Mouse (Mus musculus): ENCODE results near the gene Lrmda. TPM values are rescaled to one million over a fixed set of nuclear protein-coding genes. Genes with fewer than 3 reads are reported as not detected.
A peak's percentile ranks its signal among the peaks of the same experiment; 100 is the strongest.

Gene Lrmda
- polyA plus RNA-seq, 1 experiment = 12.9 TPM

GRCm38 (mm10) chr14:22088604-22089003 lies 69.1 kb downstream of the Lrmda start:
- H3K27ac ChIP-seq (replicated peaks; ENCODE audit: low read depth, low read length) = peak overlapping the region; percentile 28; the same call in 1 of the 2 replicates
- no peak overlapping the region for H3K4me3 ChIP-seq (ENCODE audit: insufficient read depth, low read depth, low read length)
- no peaks in the 10 kb centered on the region for H3K4me1 ChIP-seq (ENCODE audit: control insufficient read depth, insufficient read depth, insufficient read length, low read length)

GRCm38 (mm10) chr14:22089331-22089730 lies 69.8 kb downstream of the Lrmda start:
- no peak overlapping the region for H3K4me3 ChIP-seq (ENCODE audit: insufficient read depth, low read depth, low read length)
- no peak overlapping the region for H3K27ac ChIP-seq (replicated peaks; ENCODE audit: low read depth, low read length)
- no peaks in the 10 kb centered on the region for H3K4me1 ChIP-seq (ENCODE audit: control insufficient read depth, insufficient read depth, insufficient read length, low read length)

GRCm38 (mm10) chr14:22089866-22090470 lies 70.5 kb downstream of the Lrmda start:
- H3K4me1 ChIP-seq (ENCODE audit: control insufficient read depth, insufficient read depth, insufficient read length, low read length) = no peaks in the 10 kb centered on the region
- no peak overlapping the region for H3K27ac ChIP-seq (replicated peaks; ENCODE audit: low read depth, low read length)
- no peak overlapping the region for H3K4me3 ChIP-seq (ENCODE audit: insufficient read depth, low read depth, low read length)

GRCm38 (mm10) chr14:22090778-22091211 lies 71.3 kb downstream of the Lrmda start:
- H3K4me1 ChIP-seq (ENCODE audit: control insufficient read depth, insufficient read depth, insufficient read length, low read length) = no peaks in the 10 kb centered on the region
- H3K4me3 ChIP-seq (ENCODE audit: insufficient read depth, low read depth, low read length) = no peak overlapping the region
- no peak overlapping the region for H3K27ac ChIP-seq (replicated peaks; ENCODE audit: low read depth, low read length)

DNA sequence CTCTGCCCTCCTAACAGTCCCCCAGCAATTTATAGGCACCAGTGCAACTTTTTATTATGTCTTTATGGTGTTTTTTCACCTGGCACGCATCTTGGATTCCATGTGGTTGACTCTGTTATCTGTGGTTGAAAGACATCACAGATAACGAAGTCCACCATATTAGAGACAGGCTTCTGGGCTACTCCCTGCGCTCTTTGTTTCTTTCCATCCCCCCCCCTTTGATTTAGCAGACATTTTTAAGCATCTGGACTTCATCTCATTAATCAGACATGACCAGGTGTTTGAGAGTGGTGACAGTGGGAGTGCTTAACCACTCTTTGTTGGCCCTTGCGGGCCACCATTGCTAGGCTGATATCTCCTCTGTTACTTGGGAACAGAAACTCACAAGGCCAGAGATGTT lies 71.8 kb downstream of the Lrmda start:
- Histone ChIP-seq H3K27ac (replicated peaks; ENCODE audit: low read depth, low read length) (no peak overlapping the region), H3K4me3 (ENCODE audit: insufficient read depth, low read depth, low read length) (no peak overlapping the region), H3K4me1 (ENCODE audit: control insufficient read depth, insufficient read depth, insufficient read length, low read length) (no peaks in the 10 kb centered on the region)

DNA sequence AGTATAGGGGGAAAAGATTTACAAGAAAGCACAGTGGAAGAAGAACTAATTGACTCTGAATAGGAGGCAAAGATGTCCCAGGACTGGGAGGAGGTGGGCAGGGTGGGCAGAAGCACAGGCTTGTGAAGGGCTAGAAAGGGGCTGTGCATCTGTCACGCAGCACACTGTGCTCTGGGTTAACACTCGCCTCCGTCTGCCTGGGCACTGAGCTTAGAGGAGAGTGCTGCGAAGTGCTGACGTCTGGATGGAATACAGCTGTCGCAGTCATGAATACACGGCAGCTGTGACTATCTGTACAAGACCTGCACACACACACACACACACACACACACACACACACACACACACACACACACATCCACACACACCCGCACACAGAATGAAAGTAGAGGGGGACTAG lies 73.6 kb downstream of the Lrmda start:
- no peaks in the 10 kb centered on the region for H3K4me1 ChIP-seq (ENCODE audit: control insufficient read depth, insufficient read depth, insufficient read length, low read length)
- H3K27ac ChIP-seq (replicated peaks; ENCODE audit: low read depth, low read length) = no peak overlapping the region
- H3K4me3 ChIP-seq (ENCODE audit: insufficient read depth, low read depth, low read length) = no peak overlapping the region

DNA sequence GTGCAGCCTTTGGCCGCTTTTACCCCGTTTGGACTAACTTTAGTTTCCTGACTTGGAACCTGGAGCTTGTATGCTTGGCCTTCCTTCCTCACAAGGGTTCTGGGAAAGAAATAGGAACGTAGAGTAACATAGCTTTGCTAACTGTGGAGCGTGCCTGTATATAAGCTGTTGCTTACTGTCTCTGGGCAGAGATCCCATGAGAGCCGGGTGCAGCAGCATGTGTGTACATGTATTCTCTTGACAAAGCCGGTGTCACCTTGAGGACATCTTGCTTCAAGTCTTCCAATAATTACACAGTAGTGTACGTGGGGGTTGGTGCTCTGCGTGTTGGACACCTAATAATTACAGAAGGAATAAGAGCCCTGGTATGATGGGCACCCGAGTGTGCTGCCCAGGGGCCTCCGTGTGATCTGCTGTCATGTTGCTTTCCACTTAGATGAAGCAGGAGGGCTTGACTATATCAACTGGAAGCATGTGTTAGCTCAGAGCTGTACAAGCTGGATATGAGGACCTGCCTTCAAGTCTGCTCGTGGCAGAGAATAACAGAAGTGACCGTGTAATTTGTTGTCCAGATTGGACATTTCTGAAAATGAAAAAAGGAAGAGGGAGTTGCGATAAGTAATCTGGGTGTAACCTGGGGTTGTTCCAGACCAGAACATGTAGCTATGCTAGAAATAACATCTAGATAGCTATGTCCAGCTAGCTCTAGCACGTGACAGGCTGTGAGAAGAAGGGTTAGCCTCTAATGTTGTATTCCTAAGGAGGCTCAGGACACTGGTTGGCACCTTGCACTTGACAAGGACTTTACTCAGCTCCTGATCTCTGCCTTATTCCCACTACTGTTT lies 82.7 kb downstream of the Lrmda start:
- H3K4me3 ChIP-seq (ENCODE audit: insufficient read depth, low read depth, low read length) = no peak overlapping the region
- H3K27ac ChIP-seq (replicated peaks; ENCODE audit: low read depth, low read length) = no peak overlapping the region
- H3K4me1 ChIP-seq (ENCODE audit: control insufficient read depth, insufficient read depth, insufficient read length, low read length) = no peaks in the 10 kb centered on the region

DNA sequence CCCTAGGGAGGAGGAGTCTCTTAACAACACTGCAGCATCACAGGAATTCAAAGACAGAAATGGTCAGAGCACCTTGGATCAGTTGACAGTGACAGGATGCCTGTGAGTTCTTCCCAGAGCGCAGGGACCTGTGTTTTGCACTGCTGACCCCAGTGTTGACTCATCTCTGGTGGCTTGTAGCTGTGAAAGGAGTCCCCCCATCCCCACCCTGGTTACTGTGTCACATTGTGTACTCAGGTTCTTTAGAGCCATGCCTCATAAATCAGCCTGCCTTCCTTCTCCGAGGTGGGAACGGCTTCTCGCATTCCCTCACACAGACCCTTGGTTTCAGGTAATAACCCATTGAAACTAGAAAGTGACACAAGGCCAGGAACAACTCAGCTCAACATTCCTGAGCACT lies 86.3 kb downstream of the Lrmda start:
- H3K4me3 ChIP-seq (ENCODE audit: insufficient read depth, low read depth, low read length) = no peak overlapping the region

DNA sequence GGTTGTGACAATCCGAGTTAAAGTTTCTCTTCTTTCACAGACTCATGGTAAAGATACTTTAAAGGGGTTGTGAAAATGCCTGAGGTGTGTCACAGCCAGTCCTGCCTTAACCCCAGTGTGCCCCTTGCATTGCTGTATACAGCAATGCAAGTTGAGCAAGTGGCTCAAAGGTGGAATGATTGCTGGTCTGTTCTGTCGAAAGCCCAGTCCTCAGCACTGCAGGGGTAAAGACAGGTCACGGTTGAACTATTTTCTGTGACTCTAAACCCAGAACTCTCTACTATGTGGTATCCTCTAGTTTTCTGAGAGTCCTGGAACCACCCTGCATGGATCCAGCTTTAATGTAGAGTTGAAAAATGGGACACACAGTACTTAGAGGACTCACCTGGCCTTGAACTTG lies 87.3 kb downstream of the Lrmda start:
- no peak overlapping the region for H3K4me3 ChIP-seq (ENCODE audit: insufficient read depth, low read depth, low read length)
- no peak overlapping the region for H3K27ac ChIP-seq (replicated peaks; ENCODE audit: low read depth, low read length)
- no peaks in the 10 kb centered on the region for H3K4me1 ChIP-seq (ENCODE audit: control insufficient read depth, insufficient read depth, insufficient read length, low read length)

More for the DNA sequence above, 86.3 kb downstream of the Lrmda start:
- no peak overlapping the region for H3K27ac ChIP-seq (replicated peaks; ENCODE audit: low read depth, low read length)
- no peaks in the 10 kb centered on the region for H3K4me1 ChIP-seq (ENCODE audit: control insufficient read depth, insufficient read depth, insufficient read length, low read length)

GRCm38 (mm10) chr14:22109423-22109822 lies 89.9 kb downstream of the Lrmda start:
- Histone ChIP-seq H3K27ac (replicated peaks; ENCODE audit: low read depth, low read length) (no peak overlapping the region), H3K4me3 (ENCODE audit: insufficient read depth, low read depth, low read length) (no peak overlapping the region), H3K4me1 (ENCODE audit: control insufficient read depth, insufficient read depth, insufficient read length, low read length) (no peaks in the 10 kb centered on the region)

DNA sequence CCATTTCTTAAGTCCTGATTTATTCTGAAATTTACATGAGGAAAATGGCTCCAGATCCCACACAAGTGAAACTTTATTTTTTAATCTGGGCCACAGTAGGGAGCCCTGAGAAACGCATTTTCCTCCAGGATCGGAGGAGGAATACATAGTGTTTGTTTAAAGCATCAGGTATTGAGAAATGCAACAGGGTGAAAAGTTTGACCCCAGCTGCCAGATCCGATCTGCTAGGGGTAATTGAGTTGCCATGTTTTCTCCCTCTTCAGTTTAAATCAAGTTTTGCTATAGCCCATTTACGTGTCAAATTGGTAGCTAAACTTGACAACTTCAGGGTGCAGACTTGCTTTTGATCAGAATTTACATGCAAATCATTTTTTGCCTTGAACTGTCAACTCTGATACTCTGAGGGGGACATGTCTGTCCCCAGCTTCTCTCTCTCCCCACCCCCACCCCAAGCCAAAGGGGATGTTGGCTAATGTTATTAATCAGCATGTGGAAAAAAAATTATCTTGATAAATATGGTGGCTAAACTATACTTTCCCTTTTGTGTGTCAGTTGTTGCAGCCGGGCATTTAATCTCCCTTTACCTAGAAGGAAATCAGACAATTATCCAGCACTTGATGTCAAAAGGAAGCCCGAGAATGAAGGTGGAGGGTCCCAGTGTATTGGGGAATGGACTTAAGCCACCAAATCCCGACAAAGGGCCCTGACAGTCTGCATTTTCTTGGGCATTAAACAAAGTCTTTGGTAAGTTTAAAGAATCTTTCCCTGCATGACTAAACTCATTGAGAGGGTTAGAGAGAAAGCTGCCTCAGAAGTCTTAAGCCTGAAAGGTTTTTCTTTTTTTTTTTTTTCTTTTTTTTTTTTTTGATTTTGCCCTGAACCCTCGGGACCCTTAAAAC lies 94.2 kb downstream of the Lrmda start:
- Histone ChIP-seq H3K4me3 (ENCODE audit: insufficient read depth, low read depth, low read length) (no peak overlapping the region), H3K27ac (replicated peaks; ENCODE audit: low read depth, low read length) (no peak overlapping the region), H3K4me1 (ENCODE audit: control insufficient read depth, insufficient read depth, insufficient read length, low read length) (no peaks in the 10 kb centered on the region)

- H3K4me3 ChIP-seq (ENCODE audit: insufficient read depth, low read depth, low read length) = no peak overlapping the region
- H3K27ac ChIP-seq (replicated peaks; ENCODE audit: low read depth, low read length) = no peak overlapping the region
- no peaks in the 10 kb centered on the region for H3K4me1 ChIP-seq (ENCODE audit: control insufficient read depth, insufficient read depth, insufficient read length, low read length)
These were observed 95.3 kb downstream of the Lrmda start for GRCm38 (mm10) chr14:22114651-22115351.

GRCm38 (mm10) chr14:22118096-22118495 lies 98.6 kb downstream of the Lrmda start:
- no peak overlapping the region for H3K27ac ChIP-seq (replicated peaks; ENCODE audit: low read depth, low read length)
- no peaks in the 10 kb centered on the region for H3K4me1 ChIP-seq (ENCODE audit: control insufficient read depth, insufficient read depth, insufficient read length, low read length)
- H3K4me3 ChIP-seq (ENCODE audit: insufficient read depth, low read depth, low read length) = no peak overlapping the region

GRCm38 (mm10) chr14:22118512-22118911 lies 99.0 kb downstream of the Lrmda start:
- H3K4me1 ChIP-seq (ENCODE audit: control insufficient read depth, insufficient read depth, insufficient read length, low read length) = no peaks in the 10 kb centered on the region
- no peak overlapping the region for H3K4me3 ChIP-seq (ENCODE audit: insufficient read depth, low read depth, low read length)
- no peak overlapping the region for H3K27ac ChIP-seq (replicated peaks; ENCODE audit: low read depth, low read length)

GRCm38 (mm10) chr14:22126276-22126675 lies 106.8 kb downstream of the Lrmda start:
- Histone ChIP-seq H3K4me1 (ENCODE audit: control insufficient read depth, insufficient read depth, insufficient read length, low read length) (no peaks in the 10 kb centered on the region), H3K4me3 (ENCODE audit: insufficient read depth, low read depth, low read length) (no peak overlapping the region), H3K27ac (replicated peaks; ENCODE audit: low read depth, low read length) (no peak overlapping the region)

Measured in brown adipose tissue, adult 24 weeks (tissue).